Mouse (Mus musculus) spleen, postnatal 4 days (tissue): Measurements from ENCODE around the gene Akr1c21.
A peak's percentile ranks its signal among the peaks of the same experiment; 100 is the strongest.
"Not testable (repeated sequence)": the region's sequence is repeated elsewhere in the genome, so short reads cannot be mapped to it uniquely, and the experiment has no call there.

Experiments used
- DNase-seq, 2 experiments: peaks; one replicate each; pipeline ENCODE4 v3.0.0; 2022; ENCODE audit warnings: low spot score in 2 of 2

Gene Akr1c21

GRCm38 (mm10) chr13:4573871-4574270 is at the start of gene Akr1c21:
TSS of gene Akr1c21 (plus strand) at chr13:4574075.
- DNase-seq = no peak

DNA sequence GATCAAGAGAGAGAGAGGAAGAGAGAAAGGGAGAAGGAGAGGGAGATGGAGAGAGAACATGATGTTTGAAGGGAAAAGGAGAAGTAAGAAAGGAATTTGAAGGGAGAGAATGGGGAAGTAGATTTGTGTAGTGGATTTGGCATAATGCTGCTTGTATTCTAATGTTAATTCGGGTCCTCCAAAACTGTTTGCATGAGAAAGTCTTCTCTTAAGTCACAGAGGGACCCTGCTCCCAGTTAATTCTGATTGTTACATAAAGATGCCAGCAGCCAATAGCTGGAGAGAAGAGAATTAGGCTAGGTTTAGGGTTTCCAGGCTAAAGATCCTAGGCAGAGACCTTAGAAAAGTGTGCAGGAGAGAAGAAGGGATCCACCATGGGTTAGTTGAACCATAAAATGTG is 14.7 kb upstream of the Akr1c21 start:
- DNase-seq = no peak

- DNase-seq = no peak
These were observed 13.4 kb upstream of the Akr1c21 start for GRCm38 (mm10) chr13:4560500-4560899.

- no peak for DNase-seq
These were observed 7.9 kb upstream of the Akr1c21 start for GRCm38 (mm10) chr13:4565996-4566395.

DNA sequence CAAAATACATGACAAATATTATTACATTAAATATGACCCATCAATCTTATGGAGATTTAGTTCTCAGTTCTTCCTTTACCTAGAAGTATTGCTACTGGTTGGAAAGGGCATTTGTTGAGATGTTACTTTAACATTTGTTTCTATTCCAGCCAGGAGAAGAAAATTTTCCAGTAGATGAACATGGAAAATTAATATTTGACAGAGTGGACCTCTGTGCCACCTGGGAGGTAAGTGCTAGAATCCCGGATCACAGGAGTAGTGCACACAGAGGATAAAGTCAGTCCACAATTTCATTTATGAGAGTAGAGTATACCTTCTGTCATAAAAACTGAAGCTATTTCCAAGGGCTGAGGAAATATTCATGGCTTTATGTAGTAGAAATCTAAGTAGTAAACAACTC is 3.0 kb downstream of the Akr1c21 start:
- DNase-seq = no peak

GRCm38 (mm10) chr13:4603431-4603830 is 29.6 kb downstream of the Akr1c21 start:
- not testable (repeated sequence) for DNase-seq

DNA sequence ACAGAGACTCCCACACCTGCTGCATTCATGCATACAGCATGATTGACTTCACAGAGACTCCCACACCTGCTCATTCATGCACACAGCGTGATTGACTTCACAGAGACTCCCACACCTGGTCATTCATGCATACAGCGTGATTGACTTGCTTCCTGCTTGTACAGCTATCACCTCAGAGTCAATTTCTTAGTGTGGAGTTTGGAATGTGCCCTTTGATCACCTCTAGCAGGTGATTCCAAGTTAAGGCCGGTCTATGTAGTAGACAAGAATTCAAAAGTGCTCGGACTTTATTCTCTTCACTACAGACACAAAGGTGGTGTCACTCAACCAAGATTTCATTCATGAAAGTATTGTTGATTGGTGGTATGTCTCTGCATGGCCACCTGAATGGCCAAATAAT is 32.9 kb downstream of the Akr1c21 start:
- no peak for DNase-seq

- DNase-seq = no peak
These were observed 34.7 kb downstream of the Akr1c21 start for GRCm38 (mm10) chr13:4608530-4608929.

GRCm38 (mm10) chr13:4608961-4609409 is 35.1 kb downstream of the Akr1c21 start, which contains the start of gene Akr1e1:
TSS of gene Akr1e1 (minus strand) at chr13:4609174.
- DNase-seq = peak; percentile 57 to 73

- DNase-seq = no peak
These were observed 37.0 kb downstream of the Akr1c21 start for GRCm38 (mm10) chr13:4610902-4611301.
